Mouse (Mus musculus): ENCODE measurements around the gene Qars.

The Qars gene

DNA sequence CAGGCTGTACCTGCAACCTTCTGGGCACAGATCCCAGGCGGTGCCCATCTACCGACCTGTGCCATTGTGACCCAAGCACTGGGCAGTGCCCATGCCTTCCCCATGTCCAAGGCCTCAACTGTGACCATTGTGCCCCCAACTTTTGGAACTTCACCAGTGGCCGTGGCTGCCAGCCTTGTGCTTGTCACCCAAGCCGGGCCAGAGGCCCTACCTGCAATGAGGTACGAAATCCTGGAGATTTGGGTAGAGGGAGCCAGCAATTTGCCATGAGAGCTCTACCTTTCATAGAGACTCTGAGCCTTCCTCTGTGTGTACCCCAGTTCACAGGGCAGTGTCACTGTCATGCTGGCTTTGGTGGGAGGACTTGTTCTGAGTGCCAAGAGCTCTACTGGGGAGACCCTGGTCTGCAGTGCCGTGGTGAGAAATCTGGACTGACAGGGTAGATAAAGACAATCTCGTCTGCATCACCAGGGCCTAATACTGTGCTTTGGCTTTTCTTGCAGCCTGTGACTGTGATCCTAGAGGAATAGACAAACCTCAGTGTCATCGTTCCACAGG, 20.5 kb upstream of the Qars start:
- peak in 1 of 2 experiments; percentile 58 for DNase-seq (ENCODE audit: low spot score in 2 of 2)

DNA sequence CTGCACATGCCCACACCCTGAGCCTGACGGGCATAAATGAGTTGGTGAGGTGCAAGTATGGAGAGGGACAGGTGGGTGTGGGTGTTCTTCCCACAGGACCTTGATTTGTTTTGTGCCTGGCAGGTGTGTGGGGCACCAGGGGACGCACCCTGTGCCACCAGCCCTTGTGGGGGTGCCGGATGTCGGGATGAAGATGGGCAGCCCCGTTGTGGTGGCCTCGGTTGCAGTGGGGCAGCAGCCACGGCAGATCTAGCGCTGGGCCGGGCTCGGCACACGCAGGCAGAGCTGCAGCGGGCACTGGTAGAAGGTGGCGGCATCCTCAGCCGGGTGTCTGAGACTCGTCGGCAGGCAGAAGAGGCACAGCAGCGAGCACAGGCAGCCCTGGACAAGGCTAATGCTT, 19.1 kb upstream of the Qars start:
- DNase-seq (ENCODE audit: low spot score in 2 of 2): peak in 1 of 2 experiments; percentile 63

DNA sequence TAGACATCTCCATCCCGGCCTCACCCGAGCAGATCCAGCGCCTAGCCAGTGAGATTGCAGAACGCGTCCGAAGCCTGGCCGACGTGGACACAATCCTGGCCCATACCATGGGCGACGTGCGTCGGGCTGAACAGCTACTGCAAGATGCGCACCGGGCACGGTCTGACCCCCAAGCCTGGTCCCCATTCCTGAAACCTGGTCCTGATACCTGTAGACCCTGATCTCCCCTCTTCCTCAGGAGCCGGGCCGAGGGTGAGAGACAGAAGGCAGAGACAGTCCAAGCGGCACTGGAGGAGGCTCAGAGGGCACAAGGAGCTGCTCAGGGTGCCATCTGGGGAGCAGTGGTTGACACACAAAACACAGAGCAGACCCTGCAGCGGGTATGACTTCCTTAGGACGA, 18.3 kb upstream of the Qars start:
- peak in 1 of 2 experiments; percentile 62 for DNase-seq (ENCODE audit: low spot score in 2 of 2)

DNA sequence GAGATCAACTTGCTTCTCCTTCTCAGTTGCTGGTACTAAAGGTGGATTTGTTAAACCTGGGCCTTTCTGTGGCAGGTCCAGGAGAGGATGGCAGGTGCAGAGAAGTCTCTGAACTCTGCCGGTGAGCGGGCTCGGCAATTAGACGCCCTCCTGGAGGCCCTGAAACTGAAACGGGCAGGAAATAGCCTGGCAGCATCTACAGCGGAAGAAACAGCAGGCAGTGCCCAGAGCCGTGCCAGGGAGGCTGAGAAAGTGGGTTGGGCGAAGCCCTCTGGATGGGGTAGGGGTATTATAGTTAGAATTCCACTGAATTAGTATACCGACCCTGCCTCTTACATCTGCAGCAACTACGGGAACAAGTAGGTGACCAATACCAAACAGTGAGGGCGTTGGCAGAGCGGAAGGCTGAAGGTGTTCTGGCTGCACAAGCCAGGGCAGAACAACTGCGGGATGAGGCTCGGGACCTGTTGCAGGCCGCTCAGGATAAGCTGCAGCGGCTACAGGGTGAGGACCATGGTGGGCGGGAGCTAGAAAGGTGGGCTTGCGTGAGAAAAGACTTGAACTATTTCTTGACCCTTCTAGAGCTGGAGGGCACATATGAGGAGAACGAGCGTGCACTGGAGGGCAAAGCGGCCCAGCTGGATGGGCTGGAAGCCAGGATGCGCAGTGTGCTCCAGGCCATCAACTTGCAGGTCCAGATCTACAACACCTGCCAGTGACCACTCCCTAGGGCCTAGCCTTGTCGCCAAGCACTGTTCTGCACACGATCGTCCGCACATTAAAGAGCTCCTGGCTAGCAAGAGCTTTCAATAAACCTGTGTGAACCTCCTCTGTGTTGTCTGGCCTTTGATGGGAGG, 17.6 kb upstream of the Qars start:
- DNase-seq (ENCODE audit: low spot score in 2 of 2): peak in 1 of 2 experiments; percentile 66

DNA sequence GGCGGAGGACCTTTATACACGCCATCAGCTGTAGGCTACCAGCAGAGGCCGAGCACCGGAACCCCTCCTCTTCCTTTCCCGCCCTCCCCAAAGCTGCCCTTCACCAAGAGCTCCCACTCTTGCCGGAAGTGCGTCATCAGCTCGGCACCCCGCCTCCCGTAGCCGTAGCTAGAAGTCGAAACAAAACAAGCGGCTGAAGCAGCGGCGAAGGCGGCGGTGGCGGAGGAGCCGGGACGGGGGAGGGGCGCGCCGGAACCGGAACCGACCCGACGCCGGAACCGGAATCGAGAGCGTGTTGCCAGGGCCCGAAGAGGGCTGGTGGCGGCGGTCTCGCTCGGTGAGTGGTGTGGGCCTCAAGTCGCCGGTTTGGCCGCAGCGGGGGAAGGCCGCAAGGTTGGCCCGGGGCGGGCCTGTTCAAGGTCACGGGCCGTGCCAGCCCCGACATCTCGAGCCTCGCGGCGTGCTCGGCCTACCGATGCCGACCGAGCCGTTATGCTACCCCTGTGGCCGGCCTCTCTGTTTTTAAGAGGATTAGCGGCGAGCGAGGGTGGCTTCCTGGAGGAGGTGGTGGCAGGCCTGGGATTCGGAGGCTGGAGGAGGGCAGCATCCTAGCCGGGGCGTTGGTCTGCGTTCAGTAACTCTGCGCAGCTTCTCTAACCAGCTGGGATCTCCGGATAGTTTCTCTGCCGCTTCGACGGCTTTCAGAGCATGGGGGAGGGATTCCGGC, 16.8 kb upstream of the Qars start, which contains the start of gene Usp19:
Gene Usp19, plus strand, starts transcription at position 44 of the 727 bp plus-strand sequence.
- peak; percentile 90 to 93 for DNase-seq (ENCODE audit: low spot score in 2 of 2)

DNA sequence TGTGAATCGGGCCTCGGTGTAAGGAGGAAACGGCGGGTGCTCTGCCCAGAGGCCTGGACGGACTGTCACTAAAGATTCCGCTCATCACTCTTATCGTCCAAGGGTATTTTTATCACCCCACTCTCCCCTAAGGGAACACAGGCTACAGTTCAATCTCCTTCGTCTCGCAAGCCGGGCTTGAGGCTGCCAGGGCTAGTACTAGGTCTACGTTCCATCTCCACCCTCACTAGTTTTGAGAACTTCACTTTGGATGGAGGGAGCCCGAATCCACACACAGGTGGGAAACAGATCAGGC, 16.3 kb upstream of the Qars start:
- DNase-seq (ENCODE audit: low spot score in 2 of 2): no peak

DNA sequence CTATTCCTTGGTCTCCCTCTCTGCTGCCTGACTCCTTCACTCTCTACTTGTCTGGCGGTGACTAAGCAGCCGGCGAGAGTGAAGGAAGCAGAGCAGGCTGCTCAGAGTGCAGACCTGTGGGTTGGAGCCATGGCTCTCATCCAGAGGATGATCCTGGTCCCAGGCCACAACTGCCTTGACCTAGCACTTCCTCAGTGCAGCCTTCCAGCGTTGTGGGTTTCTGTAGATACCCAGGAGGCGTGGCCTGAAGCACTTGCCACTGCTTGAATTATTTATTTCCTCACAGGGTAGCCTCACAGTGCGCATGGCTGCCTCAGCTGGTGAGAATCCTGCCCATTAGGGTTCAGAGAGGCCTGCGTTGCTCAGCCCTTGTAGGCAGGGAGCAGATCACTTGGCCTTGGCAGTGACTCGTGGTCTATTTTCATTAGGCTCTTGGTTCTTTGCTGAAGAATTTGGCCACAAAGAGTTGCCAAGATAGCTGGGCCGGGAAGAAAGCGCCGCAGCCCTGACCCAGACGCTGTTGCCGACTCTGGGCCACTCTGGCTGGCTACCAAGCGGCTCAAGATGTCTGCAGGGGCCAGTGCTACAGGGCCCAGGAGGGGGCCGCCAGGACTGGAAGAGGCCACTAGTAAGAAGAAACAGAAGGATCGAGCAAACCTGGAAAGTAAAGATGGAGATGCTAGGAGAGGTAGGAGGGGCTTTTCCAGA, 15.3 kb upstream of the Qars start:
- no peak for DNase-seq (ENCODE audit: low spot score in 2 of 2)

DNA sequence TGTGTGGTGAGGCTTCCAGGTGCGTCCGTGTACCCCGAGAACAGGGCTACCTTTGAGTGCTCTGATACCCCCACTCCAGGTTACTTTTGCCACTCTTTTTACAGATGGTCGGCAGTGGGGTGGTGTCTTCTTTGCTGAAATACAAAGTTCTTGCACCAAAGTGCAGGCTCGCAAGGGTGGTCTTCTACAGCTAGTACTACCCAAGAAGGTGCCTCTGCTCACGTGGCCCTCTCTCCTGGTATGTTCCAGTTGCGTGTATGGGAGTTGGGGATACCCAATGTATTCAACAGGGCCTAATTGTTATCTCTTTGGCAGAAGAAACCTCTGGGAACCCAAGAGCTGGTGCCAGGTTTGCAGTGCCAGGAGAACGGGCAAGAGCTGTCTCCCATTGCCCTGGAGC, 14.3 kb upstream of the Qars start:
- no peak for DNase-seq (ENCODE audit: low spot score in 2 of 2)

DNA sequence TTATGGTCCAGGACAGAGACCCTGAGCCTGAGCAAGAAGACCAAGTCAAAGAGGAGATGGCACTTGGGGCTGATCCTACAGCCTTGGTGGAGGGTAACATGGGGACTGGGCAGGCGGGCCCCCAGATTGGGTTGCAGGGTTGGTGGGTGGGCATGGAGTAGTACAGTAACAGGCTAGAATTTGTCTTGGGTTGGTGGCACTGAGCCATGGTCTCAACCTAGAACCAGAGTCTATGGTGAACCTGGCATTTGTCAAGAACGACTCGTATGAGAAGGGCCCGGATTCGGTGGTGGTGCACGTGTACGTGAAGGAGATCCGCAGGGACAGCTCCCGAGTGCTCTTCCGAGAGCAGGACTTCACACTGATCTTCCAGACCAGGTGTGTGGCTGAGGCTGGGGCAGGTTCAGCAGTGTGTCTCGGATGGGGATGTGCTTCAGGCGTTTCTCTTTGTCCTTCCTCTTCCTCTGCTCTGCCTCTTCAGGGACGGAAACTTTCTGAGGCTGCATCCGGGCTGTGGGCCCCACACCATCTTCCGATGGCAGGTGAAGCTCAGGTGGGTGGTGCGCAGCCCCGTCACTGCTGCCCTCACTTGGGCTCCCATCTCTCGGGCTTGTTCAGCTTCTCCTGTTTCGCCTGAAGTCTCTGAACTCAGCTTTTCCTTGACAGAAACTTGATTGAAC, 13.2 kb upstream of the Qars start:
- no peak for DNase-seq (ENCODE audit: low spot score in 2 of 2)

DNA sequence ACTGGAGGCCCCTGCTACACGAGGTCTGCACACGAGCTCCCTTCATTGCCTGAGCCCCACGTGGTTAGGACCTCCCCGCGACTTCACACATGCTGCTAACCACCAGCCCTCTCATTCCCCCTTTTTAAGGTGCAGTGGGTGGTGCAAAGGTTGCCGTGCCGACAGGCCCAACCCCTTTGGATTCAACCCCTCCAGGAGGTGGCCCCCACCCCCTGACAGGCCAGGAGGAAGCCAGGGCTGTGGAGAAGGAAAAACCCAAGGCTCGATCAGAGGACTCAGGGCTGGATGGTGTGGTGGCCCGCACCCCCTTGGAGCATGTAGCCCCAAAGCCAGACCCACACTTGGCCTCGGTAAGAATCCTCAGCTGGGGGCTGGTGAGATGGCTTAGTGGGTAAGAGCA, 12.6 kb upstream of the Qars start:
- DNase-seq (ENCODE audit: low spot score in 2 of 2): no peak

DNA sequence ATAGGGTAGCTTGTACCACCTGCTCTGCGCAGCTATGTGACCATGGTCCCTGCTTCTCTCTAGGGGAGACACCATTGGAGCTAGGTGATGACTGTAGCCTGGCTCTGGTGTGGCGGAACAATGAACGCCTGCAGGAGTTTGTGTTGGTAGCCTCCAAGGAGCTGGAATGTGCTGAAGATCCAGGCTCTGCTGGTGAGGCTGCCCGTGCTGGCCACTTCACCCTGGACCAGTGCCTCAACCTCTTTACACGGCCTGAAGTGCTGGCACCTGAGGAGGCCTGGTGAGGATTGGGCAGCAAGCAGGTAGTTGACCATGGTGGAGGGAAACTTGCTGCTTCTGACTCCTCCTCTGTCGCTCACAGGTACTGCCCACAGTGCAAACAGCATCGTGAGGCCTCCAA, 8.3 kb upstream of the Qars start:
- DNase-seq (ENCODE audit: low spot score in 2 of 2): no peak

DNA sequence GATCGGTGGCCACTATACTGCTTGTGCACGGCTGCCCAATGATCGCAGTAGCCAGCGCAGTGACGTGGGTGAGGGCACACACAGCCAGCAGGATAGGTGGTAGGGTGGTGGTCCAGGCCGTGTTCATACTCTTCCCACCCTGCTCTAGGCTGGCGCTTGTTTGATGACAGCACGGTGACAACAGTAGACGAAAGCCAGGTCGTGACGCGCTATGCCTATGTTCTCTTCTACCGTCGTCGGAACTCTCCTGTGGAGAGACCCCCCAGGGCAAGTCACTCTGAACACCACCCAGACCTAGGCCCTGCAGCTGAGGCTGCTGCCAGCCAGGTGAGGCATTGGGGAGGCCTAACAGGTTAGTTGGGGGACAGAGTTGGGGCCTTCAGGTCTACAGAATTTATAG, 7.6 kb upstream of the Qars start:
- no peak for DNase-seq (ENCODE audit: low spot score in 2 of 2)

DNA sequence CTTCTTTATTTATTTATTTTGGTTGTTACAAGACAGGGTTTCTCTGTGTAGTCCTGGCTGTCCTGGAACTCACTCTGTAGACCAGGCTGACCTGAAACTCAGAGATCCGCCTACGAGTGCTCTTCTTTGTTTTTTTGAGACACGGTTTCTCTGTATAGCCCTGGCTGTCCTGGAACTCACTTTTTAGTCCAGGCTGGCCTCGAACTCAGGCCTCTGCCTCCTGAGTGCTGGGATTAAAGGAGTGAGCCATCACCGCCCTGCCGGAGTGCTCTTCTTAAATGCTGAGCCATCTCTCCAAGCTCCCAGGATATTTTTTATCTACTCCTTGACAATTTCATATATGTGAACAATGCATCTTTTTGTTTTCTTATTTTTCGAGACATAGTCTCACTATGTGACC, 605 bp upstream of the Qars start:
- peak in 1 of 2 experiments; percentile 45 for DNase-seq (ENCODE audit: low spot score in 2 of 2)

DNA sequence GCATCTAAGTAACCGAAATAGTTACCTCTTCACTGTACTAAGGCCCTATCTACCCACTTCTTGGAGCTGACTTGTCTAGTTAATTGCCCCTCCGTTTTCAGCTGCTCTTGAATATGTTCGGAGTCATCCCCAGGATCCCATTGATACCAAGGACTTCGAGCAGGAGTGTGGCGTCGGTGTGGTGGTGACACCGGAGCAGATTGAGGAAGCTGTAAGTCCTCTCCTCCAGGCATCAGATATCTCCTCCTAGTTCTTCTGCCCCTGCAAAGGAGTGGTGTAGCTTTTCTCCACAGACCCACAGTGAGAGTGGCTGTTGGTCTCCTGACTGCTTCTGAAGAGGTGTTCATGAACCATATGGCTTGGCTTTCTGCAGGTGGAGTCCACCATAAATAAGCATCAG, 1.3 kb downstream of the Qars start:
- DNase-seq (ENCODE audit: low spot score in 2 of 2): peak in 1 of 2 experiments; percentile 57

DNA sequence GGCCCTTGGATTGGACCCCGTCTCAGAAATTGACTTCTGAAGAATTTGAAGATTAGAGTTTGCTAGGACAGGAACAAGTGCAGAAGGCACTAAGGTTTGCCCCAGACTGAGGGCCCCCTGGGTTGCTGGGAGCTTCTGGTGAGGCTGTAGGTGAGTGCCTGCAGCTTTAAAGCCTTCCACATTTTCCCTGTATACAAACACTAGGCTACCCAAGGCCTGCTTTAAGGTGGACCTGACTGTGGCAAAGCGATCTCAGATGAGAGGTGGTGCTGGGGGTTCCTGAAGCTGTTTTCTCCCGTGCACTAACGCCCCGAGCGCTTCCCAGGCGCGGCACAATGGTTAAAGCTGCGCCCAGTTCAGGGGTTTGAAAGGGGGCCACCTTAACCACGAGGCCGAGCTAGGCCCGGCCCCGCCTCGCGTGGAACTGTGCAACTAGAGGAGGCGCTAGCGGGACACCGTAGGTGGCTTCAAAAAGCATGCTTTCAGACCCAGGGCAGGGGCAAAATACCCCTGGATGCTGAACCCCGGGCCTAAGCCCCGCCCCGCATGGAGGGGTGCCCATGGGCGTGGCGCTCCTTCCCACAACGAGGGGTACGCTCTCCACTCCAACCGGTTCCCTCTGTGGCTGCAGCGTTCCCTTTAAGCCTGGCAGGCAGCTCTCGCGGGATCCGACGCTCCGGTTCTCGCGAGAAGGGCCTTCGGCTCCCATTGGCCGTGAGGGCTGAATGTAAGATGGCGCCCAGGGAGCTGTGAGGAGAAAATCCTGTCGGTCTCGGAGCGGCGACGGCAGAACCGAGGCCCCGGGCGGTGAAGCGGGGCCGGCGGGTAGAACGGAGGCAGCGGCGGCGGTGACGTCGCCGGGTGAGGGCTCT, 9.1 kb downstream of the Qars start, which contains the start of gene Qrich1:
Gene Qrich1, plus strand, starts transcription at position 427 of the 872 bp plus-strand sequence.
- DNase-seq (ENCODE audit: low spot score in 2 of 2): peak; percentile 92 to 96

DNA sequence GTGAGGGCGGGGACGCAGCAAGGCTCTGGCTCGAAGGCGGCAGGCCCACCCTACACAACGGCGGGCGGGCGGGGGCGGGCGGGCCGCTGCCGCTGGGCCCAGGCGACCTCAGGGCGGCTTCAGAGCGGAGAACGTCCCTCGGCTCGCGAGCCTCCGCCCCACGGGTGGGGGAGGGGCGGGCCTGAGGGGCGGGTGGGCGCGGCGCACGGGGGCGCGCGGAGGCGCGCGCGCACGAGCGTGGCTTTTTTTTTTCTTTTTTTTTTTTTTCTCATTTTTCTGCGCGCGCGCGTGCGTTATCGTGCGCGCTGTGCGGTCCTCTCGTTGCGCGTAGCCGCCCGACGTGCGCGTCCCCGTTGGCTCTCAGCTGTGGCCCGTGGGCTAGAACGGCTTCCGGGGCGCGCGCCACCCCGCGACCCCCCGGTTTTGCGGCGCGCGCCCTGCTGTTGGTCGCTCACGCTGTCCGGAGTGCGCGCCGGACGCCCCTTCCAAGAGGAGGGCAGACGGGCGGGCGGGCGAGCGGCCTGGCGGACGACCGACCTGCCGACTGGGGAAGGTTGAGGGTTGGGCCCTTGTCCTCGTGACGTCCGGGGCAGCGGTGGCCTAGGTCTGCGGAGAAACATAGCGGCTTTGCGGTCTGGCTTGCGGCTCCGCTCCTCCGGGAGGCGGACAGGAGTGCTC, 9.9 kb downstream of the Qars start:
- DNase-seq (ENCODE audit: low spot score in 2 of 2): peak; percentile 80 to 88

DNA sequence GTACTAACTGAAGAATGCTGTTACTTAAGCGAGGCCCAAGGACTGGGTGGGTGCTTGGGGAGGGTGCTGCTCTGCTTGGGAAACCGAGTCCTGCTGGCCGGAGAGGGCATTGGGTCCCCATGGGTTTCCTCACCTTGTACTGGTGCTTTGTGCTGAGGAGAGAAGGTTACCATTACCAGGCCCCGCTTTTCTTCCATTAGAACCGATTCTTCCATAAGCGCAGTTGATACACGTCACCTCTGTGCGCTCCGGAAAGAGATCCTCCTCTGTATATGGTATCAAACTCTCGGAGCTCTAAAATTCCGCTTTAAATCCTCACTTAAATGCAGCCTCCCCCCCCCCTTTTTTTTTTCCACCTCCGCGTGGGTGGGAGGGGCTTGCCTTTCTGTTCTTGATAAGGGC, 10.4 kb downstream of the Qars start:
- DNase-seq (ENCODE audit: low spot score in 2 of 2): no peak

DNA sequence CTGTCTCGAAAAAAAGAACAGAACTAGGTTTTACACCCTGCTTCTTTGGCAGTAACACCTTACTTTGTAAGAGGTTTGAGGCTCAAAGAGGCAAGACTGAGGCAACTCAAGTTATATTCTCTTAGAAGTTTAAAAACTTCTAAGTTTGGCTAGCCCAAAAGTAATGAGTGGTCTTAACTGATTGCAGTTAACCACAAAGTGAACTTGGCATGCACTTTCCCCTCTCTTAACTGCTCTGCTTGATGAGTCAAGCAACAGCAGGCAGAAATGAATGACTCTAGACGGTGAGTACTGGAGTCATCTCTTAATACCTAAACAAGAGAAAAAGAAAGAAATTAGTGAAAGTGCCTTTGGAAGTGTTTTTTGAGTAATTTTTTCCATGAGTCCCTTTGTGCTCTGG, 14.1 kb downstream of the Qars start:
- no peak for DNase-seq (ENCODE audit: low spot score in 2 of 2)

DNA sequence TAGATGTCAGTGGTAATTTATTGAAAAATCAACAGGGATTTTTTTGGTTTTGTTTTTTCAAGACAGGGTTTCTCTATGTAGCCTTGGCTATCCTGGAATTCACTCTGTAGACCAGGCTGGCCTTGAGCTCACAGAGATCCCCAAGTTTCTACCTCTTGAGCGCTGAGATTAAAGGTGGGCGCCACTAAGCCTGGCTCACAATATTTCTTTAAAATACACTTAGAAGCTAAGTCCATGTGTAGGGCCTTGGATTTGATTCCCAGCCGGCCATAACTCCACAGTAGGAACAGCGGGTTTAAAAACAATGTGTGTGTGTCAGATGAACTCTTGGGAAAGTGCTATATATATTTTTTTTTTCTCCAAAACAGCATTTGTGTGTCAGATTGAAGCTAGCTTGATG, 15.8 kb downstream of the Qars start:
- no peak for DNase-seq (ENCODE audit: low spot score in 2 of 2)

DNA sequence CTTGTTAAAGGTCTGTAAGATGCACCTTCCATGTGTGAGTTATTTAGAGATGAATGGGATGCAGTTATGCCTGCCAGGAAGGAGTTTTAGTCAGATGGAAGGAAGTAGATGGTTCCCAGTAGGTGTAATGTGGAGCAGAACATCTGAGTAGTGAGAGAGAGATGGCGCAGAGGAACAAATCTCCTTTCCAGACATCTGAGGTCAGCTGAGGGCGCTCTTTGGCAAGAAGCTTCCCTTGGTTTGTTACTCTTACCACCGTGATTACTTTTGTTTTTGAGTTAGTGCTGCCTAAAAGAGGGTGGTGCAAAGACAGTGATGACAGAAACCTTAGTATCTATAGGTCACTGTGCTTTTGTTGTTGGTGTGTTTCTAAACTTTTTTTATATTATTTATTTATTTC, 17.9 kb downstream of the Qars start:
- no peak for DNase-seq (ENCODE audit: low spot score in 2 of 2)

Data from spleen, postnatal 4 days (tissue).